Mouse (Mus musculus) cortical plate, adult 2 months (tissue): ENCODE data around the gene Tspear.
"Not testable (repeated sequence)": the region's sequence is repeated elsewhere in the genome, so short reads cannot be mapped to it uniquely, and the experiment has no call there.

ENCODE experiments used
- CTCF ChIP-seq: fragments of 200-500 bp; IDR thresholded peaks from 2 replicates; pipeline ENCODE4 v1.5.1; 2011; ENCODE audit warnings: mild to moderate bottlenecking, control low read depth, low read length; ENCODE audit not compliant: insufficient read depth; ENCODE audit errors: extremely low read depth
- POLR2A ChIP-seq: fragments of 200-500 bp; IDR thresholded peaks from 2 replicates; pipeline ENCODE4 v1.6.1; 2011; ENCODE audit warnings: mild to moderate bottlenecking, low read length, control low read depth; ENCODE audit not compliant: insufficient read depth; ENCODE audit errors: extremely low read depth

- not testable (repeated sequence) for TF ChIP-seq CTCF, POLR2A
Observed at GRCm38 (mm10) chr10:77752312-77752711, 65.9 kb downstream of the Tspear start.
